Mouse (Mus musculus) B cell, adult 67 days (primary cell): Measurements from ENCODE around the gene Cdh5. TPM values are rescaled to one million over a fixed set of nuclear protein-coding genes. Genes with fewer than 3 reads are reported as not detected.

Experiments
- total RNA-seq, 2 experiments: library from RNA; stranded (reverse); gene quantifications; 4 replicates each; pipeline ENCODE4 v1.2.4; 2023

Cdh5 gene
- total RNA-seq = 1 to 10 TPM in 1 of 2 experiments, under 1 TPM in 1; 0.62 to 1.1 TPM

GRCm38 (mm10) chr8:104101415-104101814 is at the start of gene Cdh5:
TSS of gene Cdh5 (plus strand) at chr8:104101625.

GRCm38 (mm10) chr8:104170118-104171049 is 69.0 kb downstream of the Cdh5 start, which contains the start of gene Bean1:
TSS of gene Bean1 (plus strand) at chr8:104170442.

Other genes starting within 250 kb of the Cdh5 start
- gene Bean1, start 68.8 kb downstream of the Cdh5 start, total RNA-seq = not detected
- gene Tk2, start 146.9 kb downstream of the Cdh5 start, total RNA-seq = 100 to 1,000 TPM in 1 of 2 experiments, 10 to 100 TPM in 1; 93.8 to 144 TPM
- 10 to 100 TPM; 72.0 to 85.3 TPM for gene Cklf, start 149.2 kb downstream of the Cdh5 start, total RNA-seq
- not detected for gene Cmtm2a, start 191.6 kb downstream of the Cdh5 start, total RNA-seq
- gene Gm45711, start 208.5 kb downstream of the Cdh5 start, total RNA-seq = not detected
- gene Cmtm1, start 208.5 kb downstream of the Cdh5 start, total RNA-seq = not detected
- not detected for gene Gm11020, start 219.9 kb downstream of the Cdh5 start, total RNA-seq
- gene Cmtm2b, start 220.6 kb downstream of the Cdh5 start, total RNA-seq = not detected
- 10 to 100 TPM; 14.2 to 16.9 TPM for gene Cmtm3, start 237.8 kb downstream of the Cdh5 start, total RNA-seq